Mouse (Mus musculus) macrophage (primary cell): ENCODE data around the gene Gm1979. TPM values are rescaled to one million over a fixed set of nuclear protein-coding genes. Genes with fewer than 3 reads are reported as not detected.
"Not testable (repeated sequence)": the region's sequence is repeated elsewhere in the genome, so short reads cannot be mapped to it uniquely, and the experiment has no call there.

Experiments used
- H3K27ac ChIP-seq: fragments of 350-480 bp; formaldehyde crosslinking; 2 replicates; pipeline ENCODE4 v1.9.0; 2021
- H3K36me3 ChIP-seq: fragments of 350-480 bp; formaldehyde crosslinking; 2 replicates; pipeline ENCODE4 v1.9.0; 2021; ENCODE audit errors: inconsistent target
- H3K4me3 ChIP-seq: fragments of 350-480 bp; formaldehyde crosslinking; 2 replicates; pipeline ENCODE4 v1.9.0; 2021; ENCODE audit errors: inconsistent target
- H3K79me2 ChIP-seq: fragments of 350-480 bp; formaldehyde crosslinking; 2 replicates; pipeline ENCODE4 v1.9.0; 2021; ENCODE audit errors: inconsistent target
- WGBS: methylation state at CpG from one replicate; pipeline ENCODE4 v1.1.7; 2026; ENCODE audit warnings: inconsistent platforms; ENCODE audit not compliant: missing documents; 5-methylcytosine and 5-hydroxymethylcytosine counted together
- polyA plus RNA-seq: library from polyadenylated mRNA; stranded (reverse); fragments of 250-400 nt; gene quantifications from 3 replicates; pipeline ENCODE4 v1.2.4, GENCODE M21; 2018; ENCODE audit warnings: inconsistent platforms
- total RNA-seq, 78 experiments: library from RNA; depleted of rRNA; stranded (reverse); fragments of 250-400 nt; gene quantifications; 1 replicate in 9 of 78; 2 replicates in 24 of 78; 3 replicates in 43 of 78; 4 replicates in 2 of 78; pipeline ENCODE4 v1.2.4; 2018; ENCODE audit warnings: inconsistent platforms in 56 of 78

Gm1979 gene
- total RNA-seq (2018; cell fraction: chromatin; rRNA removed), result not detected
- total RNA-seq (2018; cell fraction: cytosol; rRNA removed), result not detected
- not detected for total RNA-seq (2018; cell fraction: nucleus; rRNA removed)
- polyA plus RNA-seq, result not detected in 3 replicates

- WGBS, result no CpG with 5 or more reads among the region's 2 CpGs
- H3K4me3 ChIP-seq, H3K27ac ChIP-seq, H3K36me3 ChIP-seq, H3K79me2 ChIP-seq: not testable (repeated sequence)
Measured at GRCm38 (mm10) chr5:26004698-26005097, at the start of gene Gm1979. Gene Gm1979, minus strand, starts transcription at chr5:26004798.

- WGBS, result 58% methylated on average over 2 of the region's 2 CpGs
- H3K4me3 ChIP-seq, H3K79me2 ChIP-seq, H3K27ac ChIP-seq, H3K36me3 ChIP-seq: not testable (repeated sequence)
Measured at GRCm38 (mm10) chr5:26039458-26039857, 34.9 kb upstream of the Gm1979 start, which contains the start of gene Speer4a. Gene Speer4a, minus strand, starts transcription at chr5:26039558.

GRCm38 (mm10) chr5:26022816-26023215 is 18.2 kb upstream of the Gm1979 start, which contains the start of gene Gm5862:
Gene Gm5862, minus strand, starts transcription at chr5:26022916.
- not testable (repeated sequence) for H3K36me3 ChIP-seq, H3K79me2 ChIP-seq, H3K4me3 ChIP-seq, H3K27ac ChIP-seq
- WGBS, result no CpG with 5 or more reads among the region's 3 CpGs

- H3K79me2 ChIP-seq, result not testable (repeated sequence)
- 48% methylated on average over 3 of the region's 7 CpGs for WGBS
Measured at GRCm38 (mm10) chr5:26007697-26008096, 3.1 kb upstream of the Gm1979 start.

GRCm38 (mm10) chr5:26006937-26007695 is 2.5 kb upstream of the Gm1979 start:
- not testable (repeated sequence) for H3K4me3 ChIP-seq, H3K27ac ChIP-seq, H3K79me2 ChIP-seq, H3K36me3 ChIP-seq
- WGBS, result 26% methylated on average over 37 of the region's 45 CpGs

More at GRCm38 (mm10) chr5:26007697-26008096, 3.1 kb upstream of the Gm1979 start:
- not testable (repeated sequence) for H3K27ac ChIP-seq, H3K4me3 ChIP-seq, H3K36me3 ChIP-seq

- not testable (repeated sequence) for H3K36me3 ChIP-seq, H3K79me2 ChIP-seq, H3K27ac ChIP-seq, H3K4me3 ChIP-seq
- no CpG with 5 or more reads among the region's 3 CpGs for WGBS
Measured at GRCm38 (mm10) chr5:25988550-25988949, 16.0 kb downstream of the Gm1979 start, which contains the start of gene Gm21698. Gene Gm21698, minus strand, starts transcription at chr5:25988650.

GRCm38 (mm10) chr5:25972563-25972962 is 32.0 kb downstream of the Gm1979 start, which contains the start of gene Gm21680:
Gene Gm21680, minus strand, starts transcription at chr5:25972663.
- no CpG with 5 or more reads among the region's 2 CpGs for WGBS
- H3K4me3 ChIP-seq, H3K79me2 ChIP-seq: not testable (repeated sequence)

GRCm38 (mm10) chr5:25957050-25957449 is 47.5 kb downstream of the Gm1979 start:
- H3K4me3 ChIP-seq, H3K36me3 ChIP-seq, H3K79me2 ChIP-seq, H3K27ac ChIP-seq: not testable (repeated sequence)
- 56% methylated on average over 12 of the region's 17 CpGs for whole genome bisulfite sequencing

More at GRCm38 (mm10) chr5:25972563-25972962, 32.0 kb downstream of the Gm1979 start, which contains the start of gene Gm21680:
- H3K27ac ChIP-seq, H3K36me3 ChIP-seq: not testable (repeated sequence)

GRCm38 (mm10) chr5:25956611-25957010 is 48.0 kb downstream of the Gm1979 start:
- H3K79me2 ChIP-seq, H3K4me3 ChIP-seq, H3K27ac ChIP-seq, H3K36me3 ChIP-seq: not testable (repeated sequence)
- WGBS, result 51% methylated on average over 29 of the region's 32 CpGs

- not testable (repeated sequence) for H3K4me3 ChIP-seq
- WGBS, result 90% methylated on average over 1 of the region's 2 CpGs
Measured at GRCm38 (mm10) chr5:25954317-25954716, 50.3 kb downstream of the Gm1979 start, which contains the start of gene Gm21671. Gene Gm21671, minus strand, starts transcription at chr5:25954417.

More at GRCm38 (mm10) chr5:25954317-25954716, 50.3 kb downstream of the Gm1979 start, which contains the start of gene Gm21671:
- H3K79me2 ChIP-seq, H3K27ac ChIP-seq, H3K36me3 ChIP-seq: not testable (repeated sequence)

Other genes with a start within 250 kb of the Gm1979 start
- gene Actr3b, start 244.8 kb downstream of the Gm1979 start, polyA plus RNA-seq, result 0.19 to 0.50 TPM (median 0.31 TPM) in 3 replicates
- gene Gm21663, start 62.4 kb downstream of the Gm1979 start, polyA plus RNA-seq, result not detected in 3 replicates
- gene Gm21671, start 50.4 kb downstream of the Gm1979 start, polyA plus RNA-seq, result not detected in 3 replicates
- gene Gm21680, start 32.1 kb downstream of the Gm1979 start, polyA plus RNA-seq, result not detected in 3 replicates
- not detected in 3 replicates for gene Gm21698, start 16.1 kb downstream of the Gm1979 start, polyA plus RNA-seq
- not detected in 3 replicates for gene Gm5862, start 18.1 kb upstream of the Gm1979 start, polyA plus RNA-seq
- gene Speer4a, start 34.8 kb upstream of the Gm1979 start, polyA plus RNA-seq, result not detected in 3 replicates
- not detected in 3 replicates for gene Gm7347, start 53.8 kb upstream of the Gm1979 start, polyA plus RNA-seq
- gene Gm10471, start 84.5 kb upstream of the Gm1979 start, polyA plus RNA-seq, result not detected in 3 replicates
- not detected in 3 replicates for gene 5031410I06Rik, start 100.6 kb upstream of the Gm1979 start, polyA plus RNA-seq
- gene Gm10220, start 116.6 kb upstream of the Gm1979 start, polyA plus RNA-seq, result not detected in 3 replicates